ENCODE assay signal across 9 mouse cellular contexts in genomic region chr10:41490518-41490873, GRCm38 (mm10). TPM values are rescaled to one million over a fixed set of nuclear protein-coding genes. Genes with fewer than 3 reads are reported as not detected.
DNase-seq lines count a peak whose midpoint lies in the region; ATAC-seq and TF ChIP-seq lines count a peak whose summit lies in the region.
"Had no signal": no experiment of that assay in that cellular context is flagged by ENCODE, and none has a peak within 500 bp of the region (broad histone marks: within the 10 kb centered on the region; RNA-seq: fewer than 3 reads in every experiment).

No protein-coding gene starts in this region.

- H3K9me3 ChIP-seq in embryonic facial prominence, embryonic 13.5 days = no peaks in the 10 kb centered on the region
- H3K9me3 ChIP-seq in intestine, embryonic 15.5 days = no peaks in the 10 kb centered on the region
- no peaks in the 10 kb centered on the region for H3K9me3 ChIP-seq in neural tube, embryonic 12.5 days

- no peak for TF ChIP-seq CTCF in left cerebral cortex, adult 2 months (IDR thresholded peaks at IDR 0.05)

- peak overlapping the region; percentile 83 for H3K27ac ChIP-seq in left cerebral cortex, adult 2 months
- no peak overlapping the region for H3K27ac ChIP-seq in embryonic facial prominence, embryonic 13.5 days
- no peak overlapping the region for H3K27ac ChIP-seq in intestine, embryonic 15.5 days
- no peak overlapping the region for H3K27ac ChIP-seq in neural tube, embryonic 12.5 days

- 0 out of 2 replicates have a peak, but pooled peaks cover 3% of the 10 kb centered on the region for H3K27me3 ChIP-seq in embryonic facial prominence, embryonic 13.5 days
- H3K27me3 ChIP-seq in intestine, embryonic 15.5 days (replicated peaks) = no peaks in the 10 kb centered on the region
- H3K27me3 ChIP-seq in neural tube, embryonic 12.5 days (replicated peaks) = no peaks in the 10 kb centered on the region

- H3K9ac ChIP-seq in embryonic facial prominence, embryonic 13.5 days = peak overlapping the region; percentile 82
- peak overlapping the region; percentile 68 for H3K9ac ChIP-seq in intestine, embryonic 15.5 days
- peak overlapping the region; percentile 58 for H3K9ac ChIP-seq in neural tube, embryonic 12.5 days

- H3K4me1 ChIP-seq in embryonic facial prominence, embryonic 13.5 days = peaks cover 18% of the 10 kb centered on the region
- peaks cover 21% of the 10 kb centered on the region for H3K4me1 ChIP-seq in intestine, embryonic 15.5 days (replicated peaks)
- H3K4me1 ChIP-seq in neural tube, embryonic 12.5 days = peaks cover 26% of the 10 kb centered on the region

- peak overlapping the region; percentile 80 for H3K4me3 ChIP-seq in left cerebral cortex, adult 2 months
- peak overlapping the region; percentile 68 for H3K4me3 ChIP-seq in embryonic facial prominence, embryonic 13.5 days
- H3K4me3 ChIP-seq in intestine, embryonic 15.5 days (replicated peaks) = peak overlapping the region; percentile 65
- H3K4me3 ChIP-seq in neural tube, embryonic 12.5 days = peak overlapping the region; percentile 60

- intact Hi-C loops in left cerebral cortex, adult 2 months (cut with DNase I) = loop anchor here (1.0 kb wide), 1 partner anchor 13 kb away; no protein-coding TSS in a partner anchor
- intact Hi-C loops in left cerebral cortex, postnatal 14 days (cut with DNase I) = no loop called here

- peak overlapping the region; percentile 100 for H3K4me2 ChIP-seq in embryonic facial prominence, embryonic 13.5 days
- peak overlapping the region; percentile 97 for H3K4me2 ChIP-seq in intestine, embryonic 15.5 days (replicated peaks)
- H3K4me2 ChIP-seq in neural tube, embryonic 12.5 days (replicated peaks) = peak overlapping the region; percentile 96

- 0 out of 2 replicates have a peak, but pooled peaks have one; percentile 9 for ATAC-seq in embryonic facial prominence, embryonic 13.5 days (ENCODE audit: insufficient number of reproducible peaks, insufficient read depth, low FRiP score, low TSS enrichment, low read depth)
- no peak for ATAC-seq in intestine, embryonic 15.5 days
- peak; percentile 62; the same call in 1 of the 2 replicates for ATAC-seq in neural tube, embryonic 12.5 days (ENCODE audit: low FRiP score, low read depth)
- no peak for ATAC-seq in megakaryocyte progenitor cell, adult 5-6 weeks (replicated peaks; ENCODE audit: poor library complexity)

- WGBS in embryonic facial prominence, embryonic 13.5 days = under 1% methylated on average over 29 of the region's 29 CpGs
- WGBS in intestine, embryonic 15.5 days = 1% methylated on average over 29 of the region's 29 CpGs
- under 1% methylated on average over 29 of the region's 29 CpGs for WGBS in neural tube, embryonic 12.5 days

- no peak for DNase-seq in left cerebral cortex, adult 2 months (ENCODE audit: extremely low spot score in 1 of 2, low spot score in 2 of 2)
- DNase-seq in left cerebral cortex, postnatal 14 days (ENCODE audit: low spot score in 2 of 2) = no peak
- DNase-seq in adrenal gland, postnatal 36 days = no peak
- DNase-seq in right cerebral cortex, postnatal 14 days = no peak

- peaks cover 30% of the 10 kb centered on the region for H3K36me3 ChIP-seq in embryonic facial prominence, embryonic 13.5 days
- H3K36me3 ChIP-seq in intestine, embryonic 15.5 days = peaks cover 20% of the 10 kb centered on the region
- H3K36me3 ChIP-seq in neural tube, embryonic 12.5 days = peaks cover 33% of the 10 kb centered on the region

RNA-seq across cellular contexts. Expression of gene Ppil6, which starts 0.3 kb away (rescaled TPM):
- total RNA-seq in left cerebral cortex, adult 2 months (2021) = 1 to 10 TPM; 4.6 to 6.6 TPM
- total RNA-seq in left cerebral cortex, postnatal 14 days (2021) = 1 to 10 TPM; 6.3 to 7.6 TPM
- 0.50 and 0.63 TPM in 2 replicates for polyA plus RNA-seq in embryonic facial prominence, embryonic 13.5 days (2015; fragmentation: Nextera tagmentation; extraction: Ambion mirVana)
- 0.57 and 0.63 TPM in 2 replicates for polyA plus RNA-seq in intestine, embryonic 15.5 days (2015; fragmentation: Nextera tagmentation; extraction: Ambion mirVana)
- 0.79 and 1.2 TPM in 2 replicates for polyA plus RNA-seq in neural tube, embryonic 12.5 days (2016; fragmentation: Nextera tagmentation; extraction: Ambion mirVana)
- total RNA-seq in megakaryocyte progenitor cell, adult 5-6 weeks (2015) = 1.1 TPM in 1 of 2 replicates, not detected in the other
- 1.5 TPM in 1 of 2 replicates, not detected in the other for total RNA-seq in megakaryocyte progenitor cell, adult 5-6 weeks (2017)
- total RNA-seq in adrenal gland, postnatal 36 days (2021) = 1 to 10 TPM in 1 of 2 experiments, under 1 TPM in 1; 0.50 to 1.2 TPM
- total RNA-seq: gastrocnemius, postnatal 36 days had no signal

RNA-seq across cellular contexts. Expression of gene Smpd2, which starts 0.3 kb away (rescaled TPM):
- total RNA-seq in left cerebral cortex, adult 2 months (2021) = 10 to 100 TPM; 16.8 to 21.3 TPM
- 10 to 100 TPM; 20.8 to 24.7 TPM for total RNA-seq in left cerebral cortex, postnatal 14 days (2021)
- polyA plus RNA-seq in embryonic facial prominence, embryonic 13.5 days (2015; fragmentation: Nextera tagmentation; extraction: Ambion mirVana) = 54.7 and 60.6 TPM in 2 replicates
- 50.2 and 56.2 TPM in 2 replicates for polyA plus RNA-seq in intestine, embryonic 15.5 days (2015; fragmentation: Nextera tagmentation; extraction: Ambion mirVana)
- 41.0 and 43.4 TPM in 2 replicates for polyA plus RNA-seq in neural tube, embryonic 12.5 days (2016; fragmentation: Nextera tagmentation; extraction: Ambion mirVana)
- 12.8 and 13.7 TPM in 2 replicates for total RNA-seq in megakaryocyte progenitor cell, adult 5-6 weeks (2015)
- total RNA-seq in megakaryocyte progenitor cell, adult 5-6 weeks (2017) = 8.1 and 20.0 TPM in 2 replicates
- total RNA-seq in adrenal gland, postnatal 36 days (2021) = 10 to 100 TPM; 20.5 to 27.0 TPM

RNA-seq across cellular contexts. Expression of gene Mical1, which starts 14.4 kb away (rescaled TPM):
- total RNA-seq in left cerebral cortex, adult 2 months (2021) = 10 to 100 TPM; 22.6 to 26.0 TPM
- 10 to 100 TPM; 19.4 to 27.0 TPM for total RNA-seq in left cerebral cortex, postnatal 14 days (2021)
- polyA plus RNA-seq in embryonic facial prominence, embryonic 13.5 days (2015; fragmentation: Nextera tagmentation; extraction: Ambion mirVana) = 46.8 and 51.2 TPM in 2 replicates
- 25.0 and 26.6 TPM in 2 replicates for polyA plus RNA-seq in intestine, embryonic 15.5 days (2015; fragmentation: Nextera tagmentation; extraction: Ambion mirVana)
- 44.8 and 47.5 TPM in 2 replicates for polyA plus RNA-seq in neural tube, embryonic 12.5 days (2016; fragmentation: Nextera tagmentation; extraction: Ambion mirVana)
- total RNA-seq in megakaryocyte progenitor cell, adult 5-6 weeks (2015) = 29.9 and 32.3 TPM in 2 replicates
- total RNA-seq in megakaryocyte progenitor cell, adult 5-6 weeks (2017) = 39.1 and 40.7 TPM in 2 replicates
- 1 to 10 TPM; 7.8 to 9.8 TPM for total RNA-seq in adrenal gland, postnatal 36 days (2021)

RNA-seq across cellular contexts. Expression of gene Cd164, which starts 28.7 kb away (rescaled TPM):
- total RNA-seq in left cerebral cortex, adult 2 months (2021) = 10 to 100 TPM; 66.5 to 67.8 TPM
- total RNA-seq in left cerebral cortex, postnatal 14 days (2021) = 10 to 100 TPM; 56.1 to 57.1 TPM
- polyA plus RNA-seq in embryonic facial prominence, embryonic 13.5 days (2015; fragmentation: Nextera tagmentation; extraction: Ambion mirVana) = 154 and 165 TPM in 2 replicates
- 166 and 185 TPM in 2 replicates for polyA plus RNA-seq in intestine, embryonic 15.5 days (2015; fragmentation: Nextera tagmentation; extraction: Ambion mirVana)
- 91.3 and 98.8 TPM in 2 replicates for polyA plus RNA-seq in neural tube, embryonic 12.5 days (2016; fragmentation: Nextera tagmentation; extraction: Ambion mirVana)
- 224 and 232 TPM in 2 replicates for total RNA-seq in megakaryocyte progenitor cell, adult 5-6 weeks (2015)
- total RNA-seq in megakaryocyte progenitor cell, adult 5-6 weeks (2017) = 115 and 172 TPM in 2 replicates
- total RNA-seq in adrenal gland, postnatal 36 days (2021) = 100 to 1,000 TPM; 215 to 243 TPM

RNA-seq across cellular contexts. Expression of gene Zbtb24, which starts 40.3 kb away (rescaled TPM):
- 10 to 100 TPM; 19.6 to 21.2 TPM for total RNA-seq in left cerebral cortex, adult 2 months (2021)
- total RNA-seq in left cerebral cortex, postnatal 14 days (2021) = 10 to 100 TPM; 15.6 to 17.8 TPM
- 22.5 and 23.5 TPM in 2 replicates for polyA plus RNA-seq in embryonic facial prominence, embryonic 13.5 days (2015; fragmentation: Nextera tagmentation; extraction: Ambion mirVana)
- 13.3 and 14.3 TPM in 2 replicates for polyA plus RNA-seq in intestine, embryonic 15.5 days (2015; fragmentation: Nextera tagmentation; extraction: Ambion mirVana)
- 22.4 and 23.3 TPM in 2 replicates for polyA plus RNA-seq in neural tube, embryonic 12.5 days (2016; fragmentation: Nextera tagmentation; extraction: Ambion mirVana)
- 10.4 and 12.6 TPM in 2 replicates for total RNA-seq in megakaryocyte progenitor cell, adult 5-6 weeks (2015)
- 15.9 and 21.9 TPM in 2 replicates for total RNA-seq in megakaryocyte progenitor cell, adult 5-6 weeks (2017)
- 10 to 100 TPM; 16.9 to 19.9 TPM for total RNA-seq in adrenal gland, postnatal 36 days (2021)

Comparison
In these comparisons a context has a peak if more than half of its experiments do, and no peak if none do; other contexts are left out.
1. ATAC-seq: peak in embryonic facial prominence, embryonic 13.5 days (single experiment) and neural tube, embryonic 12.5 days (single experiment); none in intestine, embryonic 15.5 days (single experiment) and megakaryocyte progenitor cell, adult 5-6 weeks (single experiment).
2. Peak in every context shown above with its lines, with median percentiles within 50 percentile points of each other: H3K4me3 ChIP-seq, H3K4me2 ChIP-seq and H3K9ac ChIP-seq.